Mouse (Mus musculus) kidney, postnatal 0 days (tissue): ENCODE measurements around the gene Tbx3. TPM values are rescaled to one million over a fixed set of nuclear protein-coding genes. Genes with fewer than 3 reads are reported as not detected.
A peak's percentile ranks its signal among the peaks of the same experiment; 100 is the strongest.

ENCODE experiments used
- ATAC-seq: fragments of 200-750 bp; cut with Nextera tagmentation; replicated peaks from 2 replicates; pipeline ENCODE4 v1.8.0; 2017; ENCODE audit warnings: low read depth, moderate number of reproducible peaks, moderate TSS enrichment, moderate library complexity; ENCODE audit not compliant: low FRiP score
- DNase-seq: peaks from one replicate; pipeline ENCODE4 v3.0.0-alpha.2; 2016; ENCODE audit warnings: low spot score
- H3K27ac ChIP-seq: fragments of 300-500 bp; sonication (generic); 2 replicates; pipeline ENCODE4 v1.5.1; 2014; ENCODE audit warnings: mild to moderate bottlenecking
- H3K27me3 ChIP-seq: fragments of 300-500 bp; sonication (generic); 2 replicates; pipeline ENCODE4 v1.6.1; 2014; ENCODE audit warnings: low read length, mixed read lengths; ENCODE audit not compliant: insufficient read depth
- H3K36me3 ChIP-seq: fragments of 300-500 bp; sonication (generic); 2 replicates; pipeline ENCODE4 v1.6.1; 2014; ENCODE audit warnings: low read length, mixed read lengths; ENCODE audit not compliant: insufficient read depth
- H3K4me1 ChIP-seq: fragments of 300-500 bp; sonication (generic); replicated peaks from 2 replicates; pipeline ENCODE4 v1.6.1; 2014; ENCODE audit warnings: antibody characterized with exemption, low read length, mixed read lengths; ENCODE audit not compliant: insufficient read depth
- H3K4me2 ChIP-seq: fragments of 300-500 bp; sonication (generic); 2 replicates; pipeline ENCODE4 v1.6.1; 2014; ENCODE audit warnings: mild to moderate bottlenecking, low read length, moderate library complexity, mixed read lengths
- H3K4me3 ChIP-seq: fragments of 300-500 bp; sonication (generic); replicated peaks from 2 replicates; pipeline ENCODE4 v1.5.1; 2014; ENCODE audit warnings: low read depth, low read length
- H3K9ac ChIP-seq: fragments of 300-500 bp; sonication (generic); 2 replicates; pipeline ENCODE4 v1.6.1; 2014; ENCODE audit warnings: low read depth, low read length
- H3K9me3 ChIP-seq: fragments of 300-500 bp; sonication (generic); replicated peaks from 2 replicates; pipeline ENCODE4 v1.6.1; 2016; ENCODE audit warnings: low read length, inconsistent platforms, mixed read lengths
- CTCF ChIP-seq: IDR thresholded peaks from 2 replicates; pipeline ENCODE4 v1.5.1; 2016; ENCODE audit warnings: antibody characterized with exemption, low read depth, mild to moderate bottlenecking, moderate library complexity
- WGBS: fragments of 180-500 bp; shearing (Covaris S2); extraction: QIAGEN DNeasy Blood & Tissue Kit; methylation state at CpG from one replicate; pipeline ENCODE4 v1.1.7; 2014; 5-methylcytosine and 5-hydroxymethylcytosine counted together
- polyA plus RNA-seq: library from polyadenylated mRNA; unstranded; fragments of >200 nt; fragmentation: Nextera tagmentation; extraction: Ambion mirVana; gene quantifications from 2 replicates; pipeline ENCODE4 v1.2.1, GENCODE M21; 2015

The Tbx3 gene
- polyA plus RNA-seq, 1 experiment from 2014 or later = 32.9 TPM

GRCm38 (mm10) chr5:119674606-119675330 is 4.3 kb downstream of the Tbx3 start:
- peaks cover 35% of the 10 kb centered on the region for H3K27me3 ChIP-seq
- peak overlapping the region; percentile 36; the same call in 1 of the 2 replicates for H3K27ac ChIP-seq
- H3K4me1 ChIP-seq = no peaks in the 10 kb centered on the region
- H3K4me3 ChIP-seq = peak overlapping the region; percentile 65
- TF ChIP-seq CTCF = no peak
- H3K9me3 ChIP-seq = no peaks in the 10 kb centered on the region
- DNase-seq (no peak), ATAC-seq (no peak)
- WGBS = 26% methylated on average over 12 of the region's 12 CpGs
- H3K9ac ChIP-seq = peak overlapping the region; percentile 79
- H3K36me3 ChIP-seq = peaks cover 3% of the 10 kb centered on the region; the same call in 1 of the 2 replicates
- peak overlapping the region; percentile 71 for H3K4me2 ChIP-seq

GRCm38 (mm10) chr5:119676245-119676644 is 5.8 kb downstream of the Tbx3 start:
- H3K4me1 ChIP-seq = no peaks in the 10 kb centered on the region
- TF ChIP-seq CTCF = no peak
- peak overlapping the region; percentile 65 for H3K4me3 ChIP-seq
- H3K9me3 ChIP-seq = no peaks in the 10 kb centered on the region
- H3K36me3 ChIP-seq = peaks cover 8% of the 10 kb centered on the region; the same call in 1 of the 2 replicates
- peak overlapping the region; percentile 71 for H3K4me2 ChIP-seq
- ATAC-seq (no peak), DNase-seq (no peak)
- WGBS = 36% methylated on average over 2 of the region's 2 CpGs
- H3K27me3 ChIP-seq = peaks cover 41% of the 10 kb centered on the region
- H3K27ac ChIP-seq = no peak overlapping the region
- 0 out of 2 replicates have a peak overlapping the region, but pooled peaks have one; percentile 43 for H3K9ac ChIP-seq

- WGBS = 61% methylated on average over 5 of the region's 5 CpGs
- peaks cover 8% of the 10 kb centered on the region; the same call in 1 of the 2 replicates for H3K36me3 ChIP-seq
- no peak overlapping the region for H3K4me3 ChIP-seq
- H3K27ac ChIP-seq = no peak overlapping the region
- DNase-seq (peak; percentile 0), ATAC-seq (no peak)
- TF ChIP-seq CTCF = no peak
- H3K4me2 ChIP-seq = peak overlapping the region; percentile 6; the same call in 1 of the 2 replicates
- H3K27me3 ChIP-seq = peaks cover 57% of the 10 kb centered on the region
- H3K9ac ChIP-seq = peak overlapping the region; percentile 32; the same call in 1 of the 2 replicates
- no peaks in the 10 kb centered on the region for H3K4me1 ChIP-seq
- H3K9me3 ChIP-seq = no peaks in the 10 kb centered on the region
Measured at GRCm38 (mm10) chr5:119678516-119678915, 8.0 kb downstream of the Tbx3 start.

DNA sequence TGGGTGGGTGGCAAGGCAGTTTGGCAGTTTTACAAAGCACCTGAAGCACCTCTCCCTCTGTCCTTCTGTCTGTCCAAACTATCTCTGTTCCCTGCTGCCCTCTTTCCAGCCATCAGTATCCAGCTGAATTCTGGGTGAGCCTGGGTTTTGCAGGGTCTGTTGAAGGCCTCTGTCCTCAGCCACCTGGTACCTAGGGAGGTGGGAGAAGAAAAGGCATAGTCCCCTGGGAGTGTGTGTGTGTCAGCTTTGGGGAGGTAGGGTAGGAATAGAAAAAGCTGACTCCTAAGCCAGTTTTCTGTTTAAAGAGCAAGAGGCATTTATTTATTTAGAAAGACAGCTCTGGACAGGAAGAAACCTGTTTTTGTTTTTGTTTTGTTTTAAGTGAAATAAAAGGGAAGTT is 8.6 kb downstream of the Tbx3 start:
- H3K27ac ChIP-seq = no peak overlapping the region
- no peak overlapping the region for H3K4me3 ChIP-seq
- DNase-seq (no peak), ATAC-seq (no peak)
- peaks cover 62% of the 10 kb centered on the region for H3K27me3 ChIP-seq
- H3K9me3 ChIP-seq = no peaks in the 10 kb centered on the region
- peaks cover 8% of the 10 kb centered on the region; the same call in 1 of the 2 replicates for H3K36me3 ChIP-seq
- H3K4me1 ChIP-seq = no peaks in the 10 kb centered on the region
- no peak for TF ChIP-seq CTCF
- H3K4me2 ChIP-seq = 0 out of 2 replicates have a peak overlapping the region, but pooled peaks have one; percentile 25
- no peak overlapping the region for H3K9ac ChIP-seq

DNA sequence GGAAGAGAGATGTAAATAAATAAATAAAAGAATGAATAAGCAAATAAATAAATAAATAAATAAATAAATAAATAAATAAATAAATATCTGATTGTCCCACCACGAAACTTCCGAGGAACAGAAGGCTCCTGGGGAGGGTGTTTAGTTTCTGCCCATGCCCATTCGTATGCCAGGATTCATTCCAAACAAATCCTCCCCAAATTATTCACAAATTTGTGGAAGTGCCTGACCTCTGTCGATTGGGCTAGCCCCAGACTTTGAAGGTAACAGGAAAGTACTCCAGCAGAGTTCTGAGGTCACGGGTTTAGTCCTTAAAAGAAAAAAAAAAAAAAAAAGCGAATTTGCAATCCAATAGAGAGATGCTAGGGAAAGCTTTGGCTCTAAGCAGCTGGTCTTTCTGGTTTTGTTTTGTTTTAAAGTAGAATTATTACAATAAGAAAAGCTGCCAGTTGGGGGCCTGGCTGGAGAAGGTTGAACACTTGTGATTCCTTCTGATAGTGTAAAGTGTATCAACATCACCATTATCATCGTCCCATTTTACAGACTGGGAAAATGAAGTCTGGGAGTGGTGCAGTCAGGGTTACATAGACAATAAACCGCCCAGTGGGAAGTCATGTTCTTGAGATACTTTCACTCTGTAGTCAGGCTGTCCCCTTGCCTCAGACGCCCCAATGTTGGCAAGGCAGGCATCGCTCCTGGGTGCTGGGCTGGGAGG is 9.3 kb downstream of the Tbx3 start:
- peak overlapping the region; percentile 47; the same call in 1 of the 2 replicates for H3K27ac ChIP-seq
- DNase-seq (peak; percentile 7), ATAC-seq (no peak)
- no peaks in the 10 kb centered on the region for H3K9me3 ChIP-seq
- peaks cover 59% of the 10 kb centered on the region for H3K27me3 ChIP-seq
- H3K4me2 ChIP-seq = peak overlapping the region; percentile 47
- 0 out of 2 replicates have a peak, but pooled peaks cover 2% of the 10 kb centered on the region for H3K4me1 ChIP-seq
- H3K9ac ChIP-seq = peak overlapping the region; percentile 49; the same call in 1 of the 2 replicates
- H3K36me3 ChIP-seq = peaks cover 8% of the 10 kb centered on the region; the same call in 1 of the 2 replicates
- H3K4me3 ChIP-seq = peak overlapping the region; percentile 24
- TF ChIP-seq CTCF = no peak
- 39% methylated on average over 10 of the region's 10 CpGs for WGBS

DNA sequence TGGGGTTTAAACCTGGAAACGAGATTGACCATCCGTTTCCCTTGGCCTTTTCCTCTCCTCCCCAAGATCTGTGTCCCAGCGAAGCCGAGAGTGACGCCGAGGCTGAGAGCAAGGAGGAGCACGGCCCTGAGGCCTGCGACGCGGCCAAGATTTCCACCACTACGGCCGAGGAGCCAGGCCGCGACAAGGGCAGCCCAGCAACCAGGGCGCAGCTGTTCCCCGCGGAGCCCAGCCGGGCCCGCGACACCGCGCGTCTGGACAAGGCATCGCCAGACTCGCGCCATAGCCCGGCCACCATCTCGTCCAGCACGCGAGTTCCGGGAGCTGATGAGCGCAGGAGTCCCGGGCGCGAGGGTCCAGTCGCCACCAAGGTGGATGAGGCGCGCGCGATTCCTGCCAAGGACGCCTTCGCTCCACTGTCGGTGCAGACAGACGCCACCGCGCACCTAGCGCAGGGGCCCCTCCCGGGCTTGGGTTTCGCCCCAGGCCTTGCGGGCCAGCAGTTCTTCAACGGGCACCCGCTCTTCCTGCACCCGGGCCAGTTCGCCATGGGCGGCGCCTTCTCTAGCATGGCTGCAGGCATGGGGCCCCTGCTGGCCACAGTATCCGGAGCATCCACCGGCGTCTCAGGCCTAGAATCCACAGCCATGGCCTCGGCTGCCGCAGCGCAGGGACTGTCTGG is 10.0 kb downstream of the Tbx3 start:
- ATAC-seq = no peak
- no peak for TF ChIP-seq CTCF
- H3K36me3 ChIP-seq = peaks cover 8% of the 10 kb centered on the region; the same call in 1 of the 2 replicates
- peak overlapping the region; percentile 49 for H3K9ac ChIP-seq
- H3K9me3 ChIP-seq = no peaks in the 10 kb centered on the region
- peak overlapping the region; percentile 47 for H3K4me2 ChIP-seq
- 0 out of 2 replicates have a peak, but pooled peaks cover 2% of the 10 kb centered on the region for H3K4me1 ChIP-seq
- H3K27me3 ChIP-seq = peaks cover 53% of the 10 kb centered on the region
- H3K4me3 ChIP-seq = peak overlapping the region; percentile 24
- peak overlapping the region; percentile 47 for H3K27ac ChIP-seq
- 23% methylated on average over 58 of the region's 62 CpGs for WGBS
- peak; percentile 26 for DNase-seq
